Mouse (Mus musculus): ENCODE measurements around the gene Rpap3.
A peak's percentile ranks its signal among the peaks of the same experiment; 100 is the strongest.
"Not testable (repeated sequence)": the region's sequence is repeated elsewhere in the genome, so short reads cannot be mapped to it uniquely, and the experiment has no call there.

Gene Rpap3

GRCm38 (mm10) chr15:97684118-97684517 lies 21.5 kb downstream of the Rpap3 start:
- no peak for DNase-seq (ENCODE audit: low spot score)

GRCm38 (mm10) chr15:97682053-97682452 lies 23.6 kb downstream of the Rpap3 start:
- no peak for DNase-seq (ENCODE audit: low spot score)

- DNase-seq (ENCODE audit: low spot score), result no peak
Measured at GRCm38 (mm10) chr15:97679991-97680681, 25.5 kb downstream of the Rpap3 start.

GRCm38 (mm10) chr15:97677341-97677740 lies 28.3 kb downstream of the Rpap3 start:
- no peak for DNase-seq (ENCODE audit: low spot score)

- DNase-seq (ENCODE audit: low spot score), result no peak
Measured at GRCm38 (mm10) chr15:97675927-97676326, 29.7 kb downstream of the Rpap3 start.

- no peak for DNase-seq (ENCODE audit: low spot score)
Measured at GRCm38 (mm10) chr15:97674423-97674822, 31.2 kb downstream of the Rpap3 start.

GRCm38 (mm10) chr15:97673256-97674000 lies 32.2 kb downstream of the Rpap3 start:
- DNase-seq (ENCODE audit: low spot score), result no peak

GRCm38 (mm10) chr15:97672211-97672765 lies 33.3 kb downstream of the Rpap3 start:
- peak; percentile 58 for DNase-seq (ENCODE audit: low spot score)

GRCm38 (mm10) chr15:97670554-97670953 lies 35.1 kb downstream of the Rpap3 start:
- peak; percentile 52 for DNase-seq (ENCODE audit: low spot score)

GRCm38 (mm10) chr15:97668158-97668877 lies 37.3 kb downstream of the Rpap3 start:
- not testable (repeated sequence) for DNase-seq (ENCODE audit: low spot score)

- DNase-seq (ENCODE audit: low spot score), result peak; percentile 87
Measured at GRCm38 (mm10) chr15:97667437-97667836, 38.2 kb downstream of the Rpap3 start.

GRCm38 (mm10) chr15:97666457-97666770 lies 39.2 kb downstream of the Rpap3 start:
- peak; percentile 50 for DNase-seq (ENCODE audit: low spot score)

GRCm38 (mm10) chr15:97665770-97666456 lies 39.7 kb downstream of the Rpap3 start:
- DNase-seq (ENCODE audit: low spot score), result peak; percentile 29

GRCm38 (mm10) chr15:97664981-97665668 lies 40.5 kb downstream of the Rpap3 start:
- peak; percentile 60 for DNase-seq (ENCODE audit: low spot score)

GRCm38 (mm10) chr15:97663750-97664406 lies 41.7 kb downstream of the Rpap3 start:
- DNase-seq (ENCODE audit: low spot score), result peak; percentile 80

GRCm38 (mm10) chr15:97658755-97659116 lies 46.9 kb downstream of the Rpap3 start:
- DNase-seq (ENCODE audit: low spot score), result no peak

- peak; percentile 32 for DNase-seq (ENCODE audit: low spot score)
Measured at GRCm38 (mm10) chr15:97657856-97658754, 47.5 kb downstream of the Rpap3 start.

- no peak for DNase-seq (ENCODE audit: low spot score)
Measured at GRCm38 (mm10) chr15:97657420-97657819, 48.2 kb downstream of the Rpap3 start.

GRCm38 (mm10) chr15:97649726-97650125 lies 55.9 kb downstream of the Rpap3 start:
- no peak for DNase-seq (ENCODE audit: low spot score)

GRCm38 (mm10) chr15:97648176-97648575 lies 57.4 kb downstream of the Rpap3 start:
- peak; percentile 37 for DNase-seq (ENCODE audit: low spot score)

Measured in MN1 (cell line).